Mouse (Mus musculus) MEL (cell line): Measurements from ENCODE around the gene Syn3.

Experiments used
- BHLHE40 ChIP-seq: IDR thresholded peaks from 2 replicates; pipeline ENCODE4 v1.6.1; 2012; ENCODE audit warnings: low read depth, mild to moderate bottlenecking, inconsistent platforms, low read length, improper control_type of control experiment, borderline replicate concordance
- CHD1 ChIP-seq: IDR thresholded peaks from 2 replicates; pipeline ENCODE4 v1.6.1; 2012; ENCODE audit warnings: low read depth, mild to moderate bottlenecking, inconsistent platforms, low read length, improper control_type of control experiment
- CTCF ChIP-seq, 3 experiments: IDR thresholded peaks in 2 of 3; conservative IDR thresholded peaks in 1 of 3; 2 replicates each; pipeline ENCODE4 v1.5.1; 2011 to 2012; ENCODE audit warnings: low read length in 3 of 3, low read depth in 2 of 3, mild to moderate bottlenecking in 2 of 3, improper control_type of control experiment in 1 of 3, inconsistent platforms in 1 of 3, mixed read lengths in 1 of 3, moderate library complexity in 1 of 3; ENCODE audit not compliant: control insufficient read depth in 1 of 3, insufficient read depth in 1 of 3, poor library complexity in 1 of 3, severe bottlenecking in 1 of 3
- JUND ChIP-seq: IDR thresholded peaks from 2 replicates; pipeline ENCODE4 v1.6.1; 2011; ENCODE audit warnings: low read depth, mild to moderate bottlenecking, improper control_type of control experiment, low read length
- MAX ChIP-seq: IDR thresholded peaks from 2 replicates; pipeline ENCODE4 v1.6.1; 2011; ENCODE audit warnings: low read length, improper control_type of control experiment
- MEF2A ChIP-seq: IDR thresholded peaks from 2 replicates; pipeline ENCODE4 v1.6.1; 2014; ENCODE audit warnings: low read depth, mild to moderate bottlenecking, inconsistent platforms, low read length, improper control_type of control experiment; ENCODE audit not compliant: poor library complexity, insufficient replicate concordance, severe bottlenecking; ENCODE audit errors: extremely low read depth
- MXI1 ChIP-seq: IDR thresholded peaks from 2 replicates; pipeline ENCODE4 v1.6.1; 2011; ENCODE audit warnings: mild to moderate bottlenecking, low read depth, low read length, improper control_type of control experiment
- MYC ChIP-seq: IDR thresholded peaks from 2 replicates; pipeline ENCODE4 v1.6.1; 2011; ENCODE audit warnings: low read depth, mild to moderate bottlenecking, low read length, improper control_type of control experiment, moderate library complexity
- NRF1 ChIP-seq: IDR thresholded peaks from 2 replicates; pipeline ENCODE4 v1.6.1; 2014; ENCODE audit warnings: low read depth, mild to moderate bottlenecking, inconsistent platforms, low read length, improper control_type of control experiment, moderate library complexity; ENCODE audit not compliant: poor library complexity, insufficient read depth, severe bottlenecking
- POLR2A ChIP-seq, 2 experiments: IDR thresholded peaks; 2 replicates each; pipeline ENCODE4 v1.6.1; 2011 to 2012; ENCODE audit warnings: low read length in 2 of 2, mild to moderate bottlenecking in 2 of 2, control low read depth in 1 of 2, improper control_type of control experiment in 1 of 2, low read depth in 1 of 2, moderate library complexity in 1 of 2; ENCODE audit not compliant: control insufficient read depth in 1 of 2, insufficient read depth in 1 of 2, poor library complexity in 1 of 2
- POLR2AphosphoS2 ChIP-seq: IDR thresholded peaks from 2 replicates; pipeline ENCODE4 v1.6.1; 2011; ENCODE audit warnings: low read length, improper control_type of control experiment
- RCOR1 ChIP-seq: IDR thresholded peaks from 2 replicates; pipeline ENCODE4 v1.6.1; 2012; ENCODE audit warnings: low read depth, mild to moderate bottlenecking, inconsistent platforms, low read length, improper control_type of control experiment
- USF1 ChIP-seq: IDR thresholded peaks from 2 replicates; pipeline ENCODE4 v1.6.1; 2014; ENCODE audit warnings: low read depth, mild to moderate bottlenecking, inconsistent platforms, low read length, improper control_type of control experiment, moderate library complexity
- ZC3H11A ChIP-seq: IDR thresholded peaks from 2 replicates; pipeline ENCODE4 v1.6.1; 2012; ENCODE audit warnings: low read depth, mild to moderate bottlenecking, inconsistent platforms, low read length, improper control_type of control experiment

DNA sequence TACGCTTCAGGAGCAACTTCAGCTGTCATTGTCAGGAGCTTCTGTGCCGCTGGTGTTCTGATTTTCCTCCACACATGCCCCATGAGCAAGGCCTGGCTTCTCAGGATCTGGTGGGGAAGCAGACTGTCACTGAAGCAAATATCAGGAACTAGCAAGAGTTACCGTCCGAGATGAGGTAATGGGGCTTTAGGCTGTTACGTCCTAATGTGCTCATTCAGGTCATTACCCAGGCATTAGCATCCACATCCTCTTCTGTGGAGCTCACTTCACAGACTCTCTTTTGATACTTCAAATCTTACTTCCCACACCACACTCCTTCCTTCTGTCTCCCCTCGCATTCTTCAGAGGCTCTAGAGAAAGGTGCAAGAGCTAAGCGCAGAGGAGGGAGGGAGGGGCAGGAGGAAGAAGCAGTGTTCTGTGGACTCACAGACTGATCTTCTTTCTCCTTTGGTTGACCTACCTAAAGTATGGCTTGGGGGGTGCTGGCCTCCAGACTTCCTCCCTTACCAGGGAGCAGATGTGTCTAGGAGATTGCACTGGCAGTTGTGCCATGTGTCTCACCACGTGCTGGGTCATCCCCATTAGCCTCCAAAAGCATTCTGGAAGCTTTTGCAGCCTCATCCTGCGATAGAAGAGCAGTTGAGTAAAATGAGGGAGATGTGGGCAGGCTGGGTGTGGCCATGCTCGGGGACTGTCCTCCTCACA lies 445.7 kb downstream of the Syn3 start:
- no peak for TF ChIP-seq MEF2A
- TF ChIP-seq CTCF (IDR thresholded peaks at IDR 0.05 in 2 of 3, conservative IDR thresholded peaks at IDR 0.05 in 1 of 3; ENCODE audit: control insufficient read depth in 1 of 3, insufficient read depth in 1 of 3, low read depth in 2 of 3, low read length in 3 of 3, poor library complexity in 1 of 3, severe bottlenecking in 1 of 3), result no peak
- TF ChIP-seq CHD1, result no peak
- TF ChIP-seq POLR2A (IDR thresholded peaks at IDR 0.05; ENCODE audit: control insufficient read depth in 1 of 2, insufficient read depth in 1 of 2, low read depth in 1 of 2, low read length in 2 of 2, poor library complexity in 1 of 2), result no peak
- TF ChIP-seq MYC, result no peak
- no peak for TF ChIP-seq MXI1
- no peak for TF ChIP-seq ZC3H11A
- no peak for TF ChIP-seq NRF1
- TF ChIP-seq BHLHE40, result no peak
- no peak for TF ChIP-seq RCOR1
- no peak; the same call in 1 of the 2 replicates for TF ChIP-seq MAX
- no peak for TF ChIP-seq JUND
- TF ChIP-seq POLR2AphosphoS2, result no peak
- TF ChIP-seq USF1, result 0 out of 2 replicates have a peak, but pooled peaks have one; percentile 7
